Mouse (Mus musculus): ENCODE results near the gene Gm28778. TPM values are rescaled to one million over a fixed set of nuclear protein-coding genes. Genes with fewer than 3 reads are reported as not detected.
A peak's percentile ranks its signal among the peaks of the same experiment; 100 is the strongest.
"Not testable (repeated sequence)": the region's sequence is repeated elsewhere in the genome, so short reads cannot be mapped to it uniquely, and the experiment has no call there.

The Gm28778 gene
- 1 to 10 TPM; 1.2 to 1.6 TPM for total RNA-seq (2021)
- long read RNA-seq, experiment 1, partial matches to known transcripts: 0 of 24 reads
- long read RNA-seq, experiment 1, other reads (novel, unspliced or antisense): 24 of 24 reads
- long read RNA-seq, experiment 2, partial matches to known transcripts: 0 of 37 reads
- long read RNA-seq, experiment 2, other reads (novel, unspliced or antisense): 37 of 37 reads

DNA sequence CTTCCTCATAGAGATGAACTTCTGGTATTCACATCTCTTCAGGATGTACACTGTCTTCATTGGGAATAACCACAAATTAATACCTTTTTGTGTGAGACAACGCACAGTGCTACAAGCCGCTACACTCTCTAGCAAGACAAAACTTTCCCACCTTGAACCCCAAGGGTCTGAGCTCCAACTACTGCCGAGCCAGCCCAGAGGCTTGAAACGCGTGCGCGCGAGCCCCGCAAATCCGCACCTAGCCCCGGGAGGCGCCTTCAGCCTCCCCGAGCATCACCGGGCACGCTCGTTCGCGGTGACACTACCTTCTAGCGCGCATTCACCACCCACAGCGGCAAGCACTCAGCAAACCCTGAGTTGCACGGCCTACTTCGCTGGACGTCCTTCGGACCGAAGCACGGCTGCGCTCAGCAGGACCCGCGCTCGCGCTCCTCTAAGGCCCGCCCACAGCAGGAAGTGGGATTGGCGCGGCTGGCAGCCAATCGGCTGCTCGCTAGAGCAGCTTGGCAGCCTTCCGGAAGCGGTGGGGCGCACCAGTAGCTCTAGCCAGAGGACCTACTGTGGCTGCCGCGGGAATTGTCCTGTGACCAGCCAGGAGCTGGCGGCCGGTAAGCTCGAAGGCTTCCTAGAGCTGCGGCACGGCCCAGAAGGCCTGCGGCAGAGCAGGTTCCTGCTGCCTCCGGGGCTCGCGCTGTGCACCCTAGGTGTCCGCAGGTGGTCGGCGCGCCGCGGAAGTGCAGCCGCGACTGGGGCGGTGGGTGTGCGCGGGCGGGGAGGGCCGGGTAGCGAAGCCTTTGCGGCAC is at the start of gene Gm28778, which contains the start of the genes Pms1 and Ormdl1:
Gm28778 (plus strand) TSS at position 531 of the 803 bp plus-strand sequence.
Pms1 (minus strand) TSS at position 438 of the 803 bp plus-strand sequence.
Ormdl1 (plus strand) TSS at position 515 of the 803 bp plus-strand sequence.
- intact Hi-C loops (cut with DNase I): loop anchor here (5.0 kb wide), 1 partner anchor 56 kb away; the partner anchor contains the start of genes Asdurf, Asnsd1 and Gm28551
- DNase-seq: peak; percentile 90 to 94

DNA sequence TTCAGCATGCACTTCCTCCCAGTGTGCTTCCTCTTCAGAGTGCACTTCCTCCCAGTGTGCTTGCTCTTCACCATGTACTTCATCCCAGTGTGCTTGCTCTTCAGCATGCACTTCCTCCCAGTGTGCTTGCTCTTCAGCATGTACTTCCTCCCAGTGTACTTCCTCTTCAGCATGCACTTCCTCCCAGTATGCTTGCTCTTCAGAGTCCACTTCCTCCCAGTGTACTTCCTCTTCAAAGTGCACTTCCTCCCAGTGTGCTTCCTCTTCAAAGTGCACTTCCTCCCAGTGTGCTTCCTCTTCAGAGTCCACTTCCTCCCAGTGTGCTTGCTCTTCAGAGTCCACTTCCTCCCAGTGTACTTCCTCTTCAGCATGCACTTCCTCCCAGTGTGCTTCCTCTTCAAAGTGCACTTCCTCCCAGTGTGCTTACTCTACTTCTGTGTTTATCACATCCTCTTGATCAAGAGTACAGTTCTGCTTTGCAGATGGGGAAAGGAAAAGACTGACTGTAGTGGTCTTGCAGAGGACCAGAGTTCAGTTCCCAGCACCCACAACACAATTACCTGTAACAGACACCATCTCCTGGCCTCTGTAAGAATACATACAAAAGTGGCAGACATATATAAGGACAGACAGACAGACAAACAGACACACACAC is 31.8 kb upstream of the Gm28778 start:
- DNase-seq; intact Hi-C loops (cut with DNase I): not testable (repeated sequence)

DNA sequence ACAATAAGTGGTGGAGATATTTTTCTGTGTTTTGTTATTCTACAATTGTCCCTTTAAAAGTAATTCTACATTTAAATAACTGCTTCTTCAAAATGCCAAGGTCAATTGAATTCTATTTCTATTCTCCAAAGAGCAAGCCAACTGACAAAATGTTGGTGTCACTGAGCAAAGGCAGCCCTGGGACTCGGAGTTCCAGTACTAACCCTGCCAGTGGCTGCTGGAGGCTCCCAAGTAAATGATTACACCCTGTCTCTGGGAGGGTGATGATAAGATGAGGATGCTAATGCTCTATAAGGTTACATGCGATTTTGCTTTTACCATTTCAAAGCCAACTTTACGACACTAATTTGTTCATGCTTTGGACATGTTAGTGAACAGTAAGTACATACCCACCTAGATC is 27.0 kb upstream of the Gm28778 start:
- intact Hi-C loops (cut with DNase I): no loop called here
- DNase-seq: no peak

DNA sequence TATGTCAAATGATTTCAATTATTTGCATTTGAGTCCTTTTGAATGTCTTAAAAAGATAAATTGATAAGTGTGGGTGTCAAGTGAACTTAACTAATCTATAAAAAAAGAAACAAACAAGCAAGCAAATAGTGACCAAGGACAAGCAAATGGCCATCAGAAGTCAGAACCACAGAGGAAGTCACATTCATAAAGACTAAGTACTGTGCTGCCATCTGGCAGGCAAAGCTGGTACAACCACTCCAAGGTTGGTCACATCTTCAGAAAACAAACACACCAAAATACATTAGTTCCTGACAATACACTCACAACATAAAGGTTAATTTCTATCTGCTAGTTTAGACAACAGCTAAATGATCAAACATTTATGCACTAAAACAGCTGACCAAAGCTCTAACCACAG is 24.3 kb upstream of the Gm28778 start:
- intact Hi-C loops (cut with DNase I): no loop called here
- DNase-seq: peak in 1 of 2 experiments; percentile 13

DNA sequence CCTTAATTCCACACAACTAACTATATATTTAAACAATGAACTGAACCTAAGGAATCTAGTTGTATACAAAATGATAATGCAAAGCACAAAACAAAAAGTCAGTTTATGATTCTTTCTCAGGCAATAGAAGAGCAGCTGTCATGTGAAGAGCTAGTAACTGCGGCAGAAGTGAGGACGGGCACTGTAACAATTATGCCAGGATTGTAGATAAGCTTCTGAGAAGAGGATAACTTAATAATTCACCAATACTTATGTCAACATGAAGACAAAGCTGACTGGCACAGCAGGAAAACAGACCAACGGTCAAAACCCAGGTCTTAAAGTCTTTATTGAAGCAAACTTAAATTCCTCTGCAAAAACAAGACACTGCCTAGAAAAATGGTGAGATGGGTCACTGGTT is 5.7 kb upstream of the Gm28778 start:
- DNase-seq: no peak
- intact Hi-C loops (cut with DNase I): no loop called here

DNA sequence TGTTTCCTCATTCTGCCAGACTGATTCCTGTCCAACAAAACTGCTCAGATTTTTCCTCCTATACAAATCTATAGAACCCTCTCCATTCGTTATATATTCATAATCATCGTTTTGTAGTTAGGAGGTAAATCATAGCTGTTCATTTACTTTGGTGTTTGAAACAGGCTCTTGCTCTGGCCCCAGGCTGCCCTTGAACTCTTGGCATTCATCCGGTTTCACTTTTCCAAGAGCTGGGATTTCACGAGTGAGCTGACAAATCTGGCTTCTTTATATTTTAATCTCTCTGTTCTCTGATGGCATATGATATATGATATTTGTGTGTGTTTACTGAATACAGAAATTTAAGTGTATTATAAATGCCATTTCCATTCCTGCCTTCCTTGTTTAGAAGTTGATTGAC is 3.6 kb downstream of the Gm28778 start:
- intact Hi-C loops (cut with DNase I): no loop called here

DNA sequence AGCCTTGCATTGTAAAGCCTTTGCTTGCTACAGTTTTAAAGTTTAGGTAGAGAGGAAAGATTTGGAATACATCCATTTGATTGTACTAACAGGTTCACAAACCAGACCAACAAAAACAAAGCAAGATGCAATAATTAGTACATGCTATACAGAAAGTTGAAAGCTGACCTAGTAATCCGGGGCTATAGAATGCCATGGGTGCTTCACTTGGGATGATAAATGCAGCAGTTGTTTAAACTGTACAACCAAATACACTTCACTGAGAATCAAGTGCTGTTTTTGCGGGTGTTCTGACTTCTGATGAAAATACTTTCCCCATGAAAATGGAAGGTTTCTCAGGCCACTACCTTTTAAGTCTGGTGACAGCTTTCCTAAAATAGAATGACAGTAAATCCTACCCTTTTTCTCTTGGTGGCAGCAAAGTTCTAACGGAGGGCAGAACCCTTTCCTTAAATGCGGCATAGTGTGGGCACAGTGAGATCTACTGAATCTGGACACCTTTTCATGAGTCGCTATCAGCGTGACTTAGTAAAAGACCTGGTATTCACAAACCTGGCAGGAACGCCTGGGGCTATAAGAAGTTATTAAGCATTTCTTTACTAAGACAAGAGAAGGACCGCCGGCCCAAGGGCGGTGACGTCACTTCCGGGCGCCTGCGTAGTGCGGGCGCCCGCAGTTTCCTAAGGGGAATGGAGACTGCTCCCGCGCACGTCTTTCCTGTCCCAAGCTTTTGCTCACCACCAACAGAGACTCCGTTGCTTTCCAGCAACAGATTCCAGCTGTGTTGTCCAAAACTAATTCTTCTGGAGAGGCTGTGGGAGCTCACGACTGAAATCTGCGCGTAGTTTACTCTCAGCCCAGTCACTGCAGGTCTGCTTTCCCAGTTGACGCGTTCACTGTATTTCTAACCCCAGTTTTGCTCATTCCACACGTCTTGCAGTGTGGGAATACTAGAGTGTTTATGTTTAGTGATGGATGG is 16.4 kb downstream of the Gm28778 start, which contains the start of gene Osgepl1:
Osgepl1 (plus strand) TSS at position 636 of the 979 bp plus-strand sequence.
- intact Hi-C loops (cut with DNase I): no loop called here
- DNase-seq: peak; percentile 73 to 76

More for the DNA sequence above, 3.6 kb downstream of the Gm28778 start:
- no peak for DNase-seq

DNA sequence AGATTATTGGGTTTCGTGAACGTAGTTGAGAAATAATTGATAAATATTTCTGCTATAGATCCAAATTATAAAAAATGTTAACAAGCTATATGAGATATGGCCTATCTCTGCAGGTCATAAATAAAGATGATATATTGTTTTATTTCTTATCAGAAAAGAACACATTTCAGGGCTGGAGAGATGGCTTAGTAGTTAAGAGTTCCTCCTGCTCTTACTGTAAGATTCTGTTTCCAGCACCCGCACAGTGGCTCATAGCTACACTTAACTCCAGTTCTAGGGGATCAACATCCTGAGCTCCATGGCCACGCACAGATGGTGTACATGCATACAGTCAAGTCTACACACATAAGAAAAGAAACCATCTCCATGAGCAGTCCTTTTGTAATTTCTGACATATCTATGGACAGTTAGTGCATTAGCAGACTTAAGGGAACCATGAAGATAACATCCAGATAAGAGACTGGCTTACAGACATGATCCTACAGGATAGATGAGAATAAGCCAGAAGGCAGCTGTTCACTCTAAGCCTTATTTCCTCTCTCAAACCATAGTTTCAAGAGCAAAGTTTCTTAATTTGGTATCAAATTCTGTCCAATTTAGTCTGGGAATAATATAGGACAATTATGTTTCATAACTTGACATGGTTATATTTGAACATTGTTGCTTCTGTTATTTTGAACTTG is 24.9 kb downstream of the Gm28778 start:
- intact Hi-C loops (cut with DNase I): no loop called here
- no peak for DNase-seq

DNA sequence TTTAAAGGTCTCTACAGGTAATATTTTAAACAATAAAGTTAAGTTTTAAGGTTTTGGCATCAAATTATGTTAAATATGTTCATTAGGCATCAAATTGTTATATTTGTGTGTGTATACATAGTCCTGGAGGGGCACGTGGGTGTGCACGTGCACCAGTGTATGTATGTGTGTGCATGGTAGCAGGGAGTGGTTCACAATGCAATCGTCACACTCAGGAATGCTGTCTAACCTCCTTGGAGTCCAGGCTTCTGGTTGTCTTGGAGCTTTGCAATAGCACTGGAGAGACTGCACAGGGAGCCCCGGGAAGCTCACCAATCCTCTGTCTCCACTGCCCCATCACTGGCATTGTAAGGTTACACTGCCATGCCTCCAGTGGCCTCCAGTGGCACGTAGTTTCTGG is 26.3 kb downstream of the Gm28778 start:
- intact Hi-C loops (cut with DNase I): no loop called here
- no peak for DNase-seq

DNA sequence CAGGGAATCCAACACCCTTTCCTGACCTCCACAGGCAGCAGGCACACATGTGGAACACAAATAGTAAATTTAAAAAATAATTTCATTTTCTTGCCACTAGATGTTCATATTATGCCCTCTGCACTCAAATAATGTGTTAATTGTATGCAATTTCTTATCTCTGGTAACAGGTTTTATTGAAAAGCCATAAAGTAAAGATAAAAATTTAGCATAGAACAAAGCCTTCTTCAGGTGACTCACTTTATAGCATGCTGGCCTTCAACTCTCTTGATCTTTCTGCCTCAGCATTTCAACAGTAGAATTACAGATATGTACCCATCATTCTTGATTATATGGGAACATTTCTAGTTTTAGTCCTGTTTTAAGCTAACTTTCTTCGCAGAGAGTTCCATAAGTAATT is 27.4 kb downstream of the Gm28778 start:
- intact Hi-C loops (cut with DNase I): no loop called here
- no peak for DNase-seq

DNA sequence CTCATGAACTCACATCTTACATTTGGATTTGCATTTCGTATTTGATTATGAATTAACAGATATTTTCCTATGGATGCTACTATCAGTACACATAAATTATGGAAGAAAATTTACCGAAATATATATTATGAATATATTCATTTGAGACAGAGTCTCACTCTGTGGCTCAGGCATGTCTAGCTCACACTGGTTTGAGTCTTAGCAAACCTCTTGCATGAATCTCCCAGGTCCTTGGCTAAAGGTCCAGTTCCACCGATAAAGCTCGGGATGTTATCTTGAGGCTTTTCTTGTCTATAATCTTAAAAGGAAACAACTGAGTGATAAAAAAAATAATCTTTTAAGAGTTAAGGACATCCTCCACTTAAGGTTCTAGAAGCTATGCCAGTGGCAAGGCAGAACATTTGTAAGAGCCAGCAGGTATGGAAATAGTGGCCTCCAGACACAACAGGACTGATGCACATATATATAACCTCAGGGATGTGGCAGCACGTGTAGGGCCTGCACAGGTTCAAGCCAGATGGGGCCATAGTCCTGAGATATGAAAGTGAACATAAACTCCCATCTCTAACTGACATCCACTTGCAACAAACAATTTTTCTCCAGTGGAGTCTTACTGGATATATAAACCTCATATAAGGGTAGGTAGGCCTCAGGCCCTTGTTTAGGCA is 28.1 kb downstream of the Gm28778 start:
- intact Hi-C loops (cut with DNase I): no loop called here
- DNase-seq: no peak

DNA sequence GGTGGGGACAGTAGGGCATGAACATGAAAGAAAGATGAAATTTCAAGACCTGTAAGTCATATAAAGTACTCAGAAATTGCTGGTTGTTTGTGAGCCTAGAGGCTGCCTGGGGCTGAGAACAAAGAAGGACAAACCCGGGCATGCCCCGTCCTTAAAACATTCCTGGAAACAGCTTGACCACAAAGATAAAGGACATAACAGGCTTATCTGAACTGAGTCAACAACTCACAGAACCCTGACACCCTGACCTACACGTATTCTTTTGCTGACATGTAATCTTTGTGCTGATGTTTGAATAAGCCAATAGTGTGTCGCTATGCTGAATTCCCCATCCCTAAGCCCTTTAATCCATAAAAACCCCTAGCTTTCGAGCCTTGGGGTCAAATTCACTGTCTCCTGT is 36.6 kb downstream of the Gm28778 start:
- intact Hi-C loops (cut with DNase I); DNase-seq: not testable (repeated sequence)

DNA sequence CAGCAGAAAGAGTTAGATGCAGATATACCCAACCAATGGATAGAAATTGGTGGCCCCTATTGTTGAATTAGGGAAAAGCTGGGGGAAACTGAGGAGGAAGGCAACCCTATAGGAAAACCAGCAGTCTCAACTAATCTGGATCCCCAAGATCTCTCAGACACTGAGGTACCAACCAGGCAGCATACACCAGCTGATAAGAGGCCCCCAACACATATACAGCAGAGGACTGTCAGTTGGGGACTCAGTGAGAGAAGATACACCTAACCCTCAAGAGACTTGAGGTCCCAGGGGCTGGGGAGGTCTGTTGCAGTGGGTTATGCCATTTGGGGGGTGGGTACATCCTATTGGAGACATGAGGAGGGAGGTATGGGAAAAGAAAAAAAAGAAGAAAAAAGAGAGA is 38.6 kb downstream of the Gm28778 start:
- DNase-seq: no peak
- intact Hi-C loops (cut with DNase I): no loop called here

DNA sequence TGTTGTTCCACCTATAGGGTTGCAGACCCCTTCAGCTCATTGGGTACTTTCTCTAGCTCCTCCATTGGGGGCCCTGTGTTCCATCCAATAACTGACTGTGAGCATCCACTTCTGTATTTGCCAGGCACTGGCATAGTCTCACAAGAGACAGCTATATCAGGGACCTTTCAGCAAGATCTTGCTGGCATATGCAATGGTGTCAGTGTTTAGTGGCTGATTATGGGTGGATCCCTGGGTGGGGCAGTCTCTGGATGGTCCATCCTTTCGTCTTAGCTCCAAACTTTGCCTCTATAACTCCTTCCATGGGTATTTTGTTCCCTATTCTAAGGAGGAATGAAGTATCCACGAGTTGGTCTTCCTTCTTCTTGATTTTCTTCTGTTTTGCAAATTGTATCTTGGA is 40.5 kb downstream of the Gm28778 start:
- intact Hi-C loops (cut with DNase I); DNase-seq: not testable (repeated sequence)

DNA sequence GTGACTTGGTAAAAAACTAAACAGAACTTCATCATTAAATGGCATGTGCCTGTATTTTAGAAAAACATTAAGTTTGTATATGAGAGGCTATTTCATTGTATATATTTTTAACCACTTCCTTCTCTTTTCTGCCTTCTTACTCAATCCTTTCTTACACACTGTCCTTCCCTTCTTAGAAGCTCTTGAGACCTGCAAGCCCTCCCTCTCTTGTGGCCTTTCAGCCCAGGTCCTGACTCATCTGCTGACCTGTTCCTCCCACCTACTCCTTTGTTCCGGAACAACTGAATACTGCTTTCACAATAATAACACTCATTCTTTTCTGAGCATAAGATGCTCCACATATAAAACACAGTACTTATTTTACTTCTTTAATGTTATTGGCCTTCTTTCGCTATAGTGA is 44.2 kb downstream of the Gm28778 start:
- intact Hi-C loops (cut with DNase I): no loop called here

DNA sequence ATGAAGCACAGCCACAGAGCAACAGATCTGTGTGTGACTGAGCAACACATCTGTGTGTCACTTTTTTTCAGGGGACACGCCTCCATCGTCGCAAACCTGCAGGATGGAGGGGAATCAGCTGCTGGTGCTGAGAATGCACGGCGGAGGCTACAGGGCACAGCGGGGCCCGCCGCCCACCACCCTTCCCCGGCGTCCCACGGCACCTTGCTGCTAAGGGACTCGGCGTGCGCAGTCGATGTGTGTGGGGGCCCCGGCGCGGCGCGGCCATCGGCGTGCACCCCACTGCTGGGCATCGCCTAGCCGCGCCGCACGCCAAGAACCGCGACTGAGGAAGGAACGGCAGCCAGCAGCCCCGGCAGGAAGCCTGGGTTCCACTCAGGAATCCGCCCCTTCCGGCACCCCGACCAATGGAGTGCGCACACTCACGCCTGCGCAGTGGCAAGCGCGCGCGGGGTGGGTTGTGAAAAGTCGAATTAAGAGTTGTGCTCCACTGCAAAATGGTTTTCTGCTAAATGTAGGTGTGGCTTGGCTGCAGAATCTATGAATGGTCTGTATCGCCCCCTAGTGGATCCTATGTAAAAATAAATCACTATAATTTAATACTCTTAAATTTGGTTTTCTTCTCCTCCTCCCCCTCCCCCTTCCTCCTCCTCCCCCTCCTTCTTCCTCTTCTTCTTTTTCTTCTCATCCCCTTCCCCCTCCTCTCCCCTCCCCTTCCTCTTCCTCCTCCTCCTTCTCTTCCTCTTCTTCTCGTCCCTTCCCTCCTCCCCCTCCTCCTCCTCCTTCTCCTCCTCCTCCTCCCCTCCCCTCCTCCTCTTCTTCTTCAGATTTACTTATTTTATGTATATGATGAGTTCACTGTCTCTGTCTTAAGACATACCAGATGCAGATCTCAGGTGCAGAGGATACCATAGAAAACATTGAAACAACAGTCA is 55.7 kb downstream of the Gm28778 start, which contains the start of the genes Asdurf, Gm28551 and Asnsd1:
Asdurf (minus strand) TSS at position 293 of the 935 bp plus-strand sequence.
Gm28551 (minus strand) TSS at position 341 of the 935 bp plus-strand sequence.
Asnsd1 (minus strand) TSS at position 426 of the 935 bp plus-strand sequence.
- DNase-seq: peak; percentile 95
- intact Hi-C loops (cut with DNase I): loop anchor here (5.0 kb wide), 1 partner anchor 55 kb away; the partner anchor contains the start of genes Gm28778, Ormdl1 and Pms1

More for the DNA sequence above, 44.2 kb downstream of the Gm28778 start:
- no peak for DNase-seq

DNA sequence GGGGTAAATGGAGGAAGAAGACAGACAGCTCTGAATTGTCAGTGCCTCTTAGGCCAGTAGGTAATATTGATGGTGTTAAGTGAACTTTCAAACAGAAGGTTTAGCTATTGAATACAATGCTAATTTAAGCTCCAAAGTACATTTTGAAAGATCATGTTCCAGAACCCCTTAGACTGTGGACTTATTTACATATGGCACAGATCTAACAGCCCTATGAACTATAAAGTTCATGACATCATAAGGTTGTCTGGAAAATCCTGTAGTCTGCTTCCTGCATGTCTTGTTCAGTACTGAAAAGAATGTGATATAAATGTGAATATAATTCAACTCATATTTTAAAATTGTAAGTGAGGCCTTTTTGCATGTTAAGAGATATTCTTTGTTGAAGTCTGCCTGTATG is 62.1 kb downstream of the Gm28778 start:
- intact Hi-C loops (cut with DNase I): no loop called here
- DNase-seq: no peak
